Mouse (Mus musculus) heart, postnatal 0 days (tissue): Measurements from ENCODE around the gene Phactr1. TPM values are rescaled to one million over a fixed set of nuclear protein-coding genes. Genes with fewer than 3 reads are reported as not detected.

ENCODE experiments used
- ATAC-seq: fragments of 200-750 bp; cut with Nextera tagmentation; 2 replicates; pipeline ENCODE4 v1.8.0; 2017; ENCODE audit warnings: low read depth, moderate number of reproducible peaks, moderate library complexity; ENCODE audit not compliant: insufficient read depth
- DNase-seq: peaks from one replicate; pipeline ENCODE4 v3.0.0-alpha.2; 2016; ENCODE audit warnings: low spot score
- H3K27ac ChIP-seq: fragments of 300-500 bp; sonication (generic); 2 replicates; pipeline ENCODE4 v1.5.1; 2014; ENCODE audit warnings: low read depth, mild to moderate bottlenecking
- H3K27me3 ChIP-seq: fragments of 300-500 bp; sonication (generic); 2 replicates; pipeline ENCODE4 v1.6.1; 2014; ENCODE audit warnings: low read length, mixed read lengths; ENCODE audit not compliant: control insufficient read depth, insufficient read depth
- H3K36me3 ChIP-seq: fragments of 300-500 bp; sonication (generic); replicated peaks from 2 replicates; pipeline ENCODE4 v1.6.1; 2014; ENCODE audit warnings: low read length, mixed read lengths; ENCODE audit not compliant: control insufficient read depth, insufficient read depth
- H3K4me1 ChIP-seq: fragments of 300-500 bp; sonication (generic); 2 replicates; pipeline ENCODE4 v1.6.1; 2014; ENCODE audit warnings: antibody characterized with exemption; ENCODE audit not compliant: control insufficient read depth, insufficient read depth
- H3K4me2 ChIP-seq: fragments of 300-500 bp; sonication (generic); 2 replicates; pipeline ENCODE4 v1.6.1; 2014; ENCODE audit warnings: low read depth, mild to moderate bottlenecking, low read length, moderate library complexity
- H3K4me3 ChIP-seq: fragments of 300-500 bp; sonication (generic); 2 replicates; pipeline ENCODE4 v1.5.1; 2014; ENCODE audit warnings: low read depth, low read length
- H3K9ac ChIP-seq: fragments of 300-500 bp; sonication (generic); replicated peaks from 2 replicates; pipeline ENCODE4 v1.6.1; 2014; ENCODE audit warnings: low read depth, low read length, mixed read lengths
- H3K9me3 ChIP-seq: fragments of 300-500 bp; sonication (generic); replicated peaks from 2 replicates; pipeline ENCODE4 v1.6.1; 2016; ENCODE audit warnings: low read length; ENCODE audit not compliant: control insufficient read depth
- CTCF ChIP-seq: IDR thresholded peaks from 2 replicates; pipeline ENCODE4 v1.5.1; 2016; ENCODE audit warnings: antibody characterized with exemption, control low read depth, low read depth
- EP300 ChIP-seq: IDR thresholded peaks from 2 replicates; pipeline ENCODE4 v1.6.1; 2016; ENCODE audit warnings: antibody characterized with exemption, low read depth
- WGBS: fragments of 180-500 bp; shearing (Covaris S2); extraction: QIAGEN DNeasy Blood & Tissue Kit; methylation state at CpG from one replicate; pipeline ENCODE4 v1.1.7; 2014; 5-methylcytosine and 5-hydroxymethylcytosine counted together
- polyA plus RNA-seq: library from polyadenylated mRNA; unstranded; fragments of >200 nt; fragmentation: Nextera tagmentation; extraction: Ambion mirVana; gene quantifications from 2 replicates; pipeline ENCODE4 v1.2.1, GENCODE M21; 2015
- total RNA-seq: library from RNA; depleted of rRNA; stranded (reverse); fragments of >200 nt; gene quantifications from 2 replicates; pipeline ENCODE4 v1.2.3, GENCODE M21; 2014; ENCODE audit warnings: low replicate concordance

Phactr1 gene
- total and polyA plus RNA-seq, 2 experiments from 2014 or later: 1.6 to 4.8 TPM

- Histone ChIP-seq H3K4me3 (no peak overlapping the region), H3K4me2 (no peak overlapping the region), H3K9ac (no peak overlapping the region), H3K9me3 (no peaks in the 10 kb centered on the region), H3K27me3 (no peaks in the 10 kb centered on the region), H3K27ac (no peak overlapping the region), H3K36me3 (peaks cover 39% of the 10 kb centered on the region), H3K4me1 (peaks cover 4% of the 10 kb centered on the region; the same call in 1 of the 2 replicates)
- 74% methylated on average over 9 of the region's 9 CpGs for WGBS
- ATAC-seq: no peak
- DNase-seq: no peak
- TF ChIP-seq CTCF (no peak), EP300 (no peak)
These were observed 487.3 kb downstream of the Phactr1 start for GRCm38 (mm10) chr13:43167721-43168120.

- peak; percentile 95 for ATAC-seq
- TF ChIP-seq CTCF (no peak), EP300 (no peak)
These were observed 490.7 kb downstream of the Phactr1 start, which contains the start of gene Tbc1d7 for GRCm38 (mm10) chr13:43171020-43171710. Gene Tbc1d7 (minus strand): TSS chr13:43171501.

DNA sequence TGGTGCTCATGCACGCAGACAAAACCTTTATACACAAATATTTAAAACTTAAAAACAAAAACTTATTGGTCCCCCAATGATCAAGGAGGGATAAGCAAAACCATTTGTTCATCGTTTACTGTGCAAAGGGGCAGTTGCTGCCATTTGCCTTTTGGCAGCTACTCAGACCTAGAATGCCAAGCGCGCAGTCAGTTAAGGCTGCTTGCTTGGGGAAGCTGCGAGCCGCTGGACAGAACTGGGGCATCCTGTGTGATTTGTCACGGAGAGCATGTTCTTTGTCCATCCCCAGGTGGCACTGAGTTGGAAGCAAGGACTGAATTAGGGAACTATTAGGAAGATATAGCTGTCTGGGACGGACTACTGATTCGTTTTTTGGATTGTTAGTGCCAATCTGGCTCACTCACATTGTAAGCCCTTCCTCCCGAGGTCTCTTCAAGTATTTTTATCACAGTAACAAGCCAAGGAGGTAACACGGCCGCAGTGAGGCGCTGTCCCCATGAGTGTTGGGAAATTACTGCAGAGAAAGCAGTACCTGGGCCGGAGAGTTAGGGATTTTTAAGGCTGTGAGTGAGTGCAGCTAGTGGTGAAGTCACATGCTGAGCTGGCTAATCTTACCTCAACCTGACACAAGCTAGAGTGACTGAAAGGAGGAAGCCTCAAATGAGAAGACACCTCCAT lies 491.8 kb downstream of the Phactr1 start:
- Histone ChIP-seq H3K9ac (no peak overlapping the region; the same call in 1 of the 2 replicates), H3K36me3 (peaks cover 12% of the 10 kb centered on the region), H3K9me3 (no peaks in the 10 kb centered on the region), H3K27ac (peak overlapping the region; percentile 89), H3K4me1 (peaks cover 4% of the 10 kb centered on the region; the same call in 1 of the 2 replicates), H3K27me3 (no peaks in the 10 kb centered on the region), H3K4me2 (peak overlapping the region; percentile 73), H3K4me3 (peak overlapping the region; percentile 67)
- ATAC-seq (no peak), DNase-seq (no peak)
- WGBS: 33% methylated on average over 14 of the region's 14 CpGs
- TF ChIP-seq EP300: no peak
- peak; percentile 39 for TF ChIP-seq CTCF

More at GRCm38 (mm10) chr13:43171020-43171710, 490.7 kb downstream of the Phactr1 start, which contains the start of gene Tbc1d7:
- Histone ChIP-seq H3K9ac (peak within 1 kb of the TSS; percentile 67), H3K4me1 (peaks cover 4% of the 10 kb centered on the region; the same call in 1 of the 2 replicates), H3K27me3 (no peaks in the 10 kb centered on the region), H3K36me3 (peaks cover 12% of the 10 kb centered on the region), H3K4me2 (peak within 1 kb of the TSS; percentile 73), H3K9me3 (no peaks in the 10 kb centered on the region), H3K4me3 (peak within 1 kb of the TSS; percentile 67), H3K27ac (peak within 1 kb of the TSS; percentile 89)
- DNase-seq: peak; percentile 92
- 1% methylated on average over 48 of the region's 48 CpGs for WGBS

- Histone ChIP-seq H3K36me3 (peaks cover 8% of the 10 kb centered on the region), H3K4me1 (peaks cover 4% of the 10 kb centered on the region; the same call in 1 of the 2 replicates), H3K9ac (no peak overlapping the region), H3K27ac (no peak overlapping the region), H3K9me3 (no peaks in the 10 kb centered on the region), H3K4me2 (no peak overlapping the region), H3K4me3 (no peak overlapping the region), H3K27me3 (no peaks in the 10 kb centered on the region)
- TF ChIP-seq CTCF (peak; percentile 82), EP300 (no peak)
- ATAC-seq (0 out of 2 replicates have a peak, but pooled peaks have one; percentile 12), DNase-seq (no peak)
- 10% methylated on average over 9 of the region's 9 CpGs for WGBS
These were observed 492.8 kb downstream of the Phactr1 start for GRCm38 (mm10) chr13:43173262-43173661.

DNA sequence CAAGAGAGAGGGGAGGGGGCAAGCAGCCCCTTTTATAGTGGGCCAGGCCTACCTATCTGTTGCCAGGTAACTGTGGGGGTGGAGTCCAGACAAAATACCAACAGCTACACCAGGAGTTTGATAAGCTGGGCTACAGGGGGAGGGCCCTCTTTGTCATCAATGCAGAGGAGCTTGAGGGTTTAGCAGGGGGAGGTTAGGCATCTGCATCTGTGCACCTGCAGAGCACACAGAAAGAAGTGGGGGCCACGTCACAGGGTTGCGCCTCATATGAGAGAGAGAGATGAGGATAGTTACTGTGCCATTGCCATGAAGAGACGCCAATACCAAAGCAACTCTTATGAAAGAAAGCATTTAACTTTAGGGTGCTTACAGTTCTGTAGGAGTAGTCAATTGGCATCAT lies 496.3 kb downstream of the Phactr1 start:
- no peak for DNase-seq
- no peak overlapping the region for H3K9ac ChIP-seq
- no peak overlapping the region for H3K4me2 ChIP-seq
- no peak for TF ChIP-seq CTCF
- no peak for TF ChIP-seq EP300
- H3K4me3 ChIP-seq: no peak overlapping the region
- no peaks in the 10 kb centered on the region for H3K9me3 ChIP-seq
- WGBS: 96% methylated on average over 3 of the region's 3 CpGs
- H3K4me1 ChIP-seq: no peaks in the 10 kb centered on the region
- no peak overlapping the region for H3K27ac ChIP-seq
- no peak for ATAC-seq
- no peaks in the 10 kb centered on the region for H3K27me3 ChIP-seq
- H3K36me3 ChIP-seq: no peaks in the 10 kb centered on the region
